Mouse (Mus musculus): ENCODE data around the gene Ankrd40. TPM values are rescaled to one million over a fixed set of nuclear protein-coding genes. Genes with fewer than 3 reads are reported as not detected.

The Ankrd40 gene
- polyA plus RNA-seq, 1 experiment = 83.8 TPM

DNA sequence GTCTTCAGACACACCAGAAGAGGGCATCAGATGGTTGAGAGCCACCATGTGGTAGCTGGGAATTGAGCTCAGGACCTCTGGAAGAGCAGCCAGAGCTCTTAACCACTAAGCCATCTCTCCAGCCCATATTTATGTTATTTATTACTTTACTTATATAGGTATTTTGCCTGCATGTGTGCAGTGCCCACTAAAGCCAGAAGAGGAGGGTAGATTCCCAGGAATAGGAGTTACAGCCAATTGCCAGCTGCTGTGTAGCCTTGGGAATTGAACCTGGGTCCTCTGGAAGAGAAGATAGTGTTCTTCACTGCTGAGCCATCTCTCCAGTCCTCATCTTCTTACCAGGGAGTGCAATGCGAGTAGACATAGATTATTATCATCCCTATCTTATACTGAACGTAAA lies 22.0 kb downstream of the Ankrd40 start:
- Histone ChIP-seq H3K4me3 (ENCODE audit: insufficient read depth, low read length) (no peak overlapping the region), H3K27ac (ENCODE audit: insufficient read depth, low read length) (no peak overlapping the region), H3K4me1 (ENCODE audit: control insufficient read depth, insufficient read depth, low read length) (peaks cover 12% of the 10 kb centered on the region)
- TF ChIP-seq CTCF (IDR thresholded peaks at IDR 0.05; ENCODE audit: borderline replicate concordance, insufficient read depth, low read length) (no peak), POLR2A (IDR thresholded peaks at IDR 0.05; ENCODE audit: low read depth, low read length) (no peak)

DNA sequence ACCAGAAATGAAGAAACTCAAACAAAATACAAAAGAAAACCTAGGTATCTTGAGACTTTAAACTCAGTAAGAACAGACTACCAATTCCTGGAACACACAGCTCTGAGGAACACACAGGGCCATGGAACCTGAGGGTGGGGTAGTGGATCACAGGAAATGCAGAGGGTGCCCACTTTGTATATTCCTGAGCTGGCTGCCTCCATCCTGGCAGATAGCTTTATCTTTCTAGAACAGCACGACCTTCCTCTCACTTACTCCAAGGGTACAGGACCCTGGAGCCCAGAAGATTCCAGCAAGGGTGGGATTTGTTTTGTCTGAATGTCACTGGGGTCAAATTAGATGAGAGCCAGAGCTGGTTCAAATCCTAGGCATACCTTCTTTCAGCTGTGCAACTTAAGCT lies 22.5 kb downstream of the Ankrd40 start:
- Histone ChIP-seq H3K27ac (ENCODE audit: insufficient read depth, low read length) (no peak overlapping the region), H3K4me3 (ENCODE audit: insufficient read depth, low read length) (no peak overlapping the region), H3K4me1 (ENCODE audit: control insufficient read depth, insufficient read depth, low read length) (peaks cover 14% of the 10 kb centered on the region)
- no peak for TF ChIP-seq CTCF (IDR thresholded peaks at IDR 0.05; ENCODE audit: borderline replicate concordance, insufficient read depth, low read length)
- TF ChIP-seq POLR2A (IDR thresholded peaks at IDR 0.05; ENCODE audit: low read depth, low read length) = no peak

DNA sequence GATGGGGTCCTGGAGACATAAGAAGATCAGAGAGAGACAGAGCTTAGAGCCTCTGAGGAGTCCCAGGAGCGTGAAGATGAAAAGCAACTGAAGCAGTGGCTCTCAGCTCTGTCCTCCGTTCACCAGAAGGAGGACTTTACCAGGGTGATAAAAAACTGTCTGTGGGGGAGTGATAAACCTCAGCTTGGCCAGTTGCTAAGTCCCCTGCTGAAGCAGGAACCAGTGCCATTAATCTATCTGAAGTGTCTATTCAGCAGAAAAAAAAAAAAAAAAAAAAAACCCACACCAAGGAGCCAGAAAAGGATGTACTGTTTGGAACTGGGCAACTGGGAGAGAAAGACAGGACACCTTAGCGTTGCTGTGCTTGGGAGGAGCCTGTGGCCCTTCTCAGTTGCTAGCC lies 23.3 kb downstream of the Ankrd40 start:
- Histone ChIP-seq H3K27ac (ENCODE audit: insufficient read depth, low read length) (no peak overlapping the region), H3K4me3 (ENCODE audit: insufficient read depth, low read length) (no peak overlapping the region), H3K4me1 (ENCODE audit: control insufficient read depth, insufficient read depth, low read length) (peaks cover 13% of the 10 kb centered on the region)
- no peak for TF ChIP-seq POLR2A (IDR thresholded peaks at IDR 0.05; ENCODE audit: low read depth, low read length)

DNA sequence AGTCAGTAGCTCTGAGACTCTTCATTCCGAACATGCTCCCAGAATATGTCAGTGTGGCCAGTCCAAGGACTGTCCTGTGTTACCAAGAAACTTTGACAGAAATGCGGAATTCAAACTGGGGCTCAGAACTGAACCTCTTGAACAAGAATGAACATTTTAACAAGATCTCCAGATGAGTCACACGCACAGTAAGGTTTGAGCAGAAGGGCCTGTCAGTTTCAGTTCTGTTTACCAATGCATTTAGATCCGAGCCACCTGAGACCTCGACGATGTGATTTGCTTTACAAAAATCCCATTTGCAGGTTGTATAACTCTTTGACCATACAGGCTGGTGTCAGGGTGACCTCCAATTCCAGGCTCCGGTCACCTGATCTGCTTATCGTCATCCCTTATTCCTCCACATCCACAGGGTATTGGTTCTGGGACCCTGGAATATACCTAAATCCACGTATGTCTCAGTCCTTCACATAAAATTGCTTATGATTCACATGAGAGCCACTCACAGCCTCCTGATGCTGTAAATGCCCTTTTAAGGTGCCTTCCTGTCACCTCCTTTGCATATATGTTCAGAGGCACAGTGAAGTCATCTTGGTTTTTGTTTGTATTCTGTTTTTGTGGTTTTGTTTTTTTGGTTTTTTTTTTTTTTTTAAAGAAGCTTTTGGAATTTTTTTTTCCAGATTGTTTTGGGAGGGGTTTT lies 27.9 kb downstream of the Ankrd40 start:
- no peak for TF ChIP-seq POLR2A (IDR thresholded peaks at IDR 0.05; ENCODE audit: low read depth, low read length)
- TF ChIP-seq CTCF (IDR thresholded peaks at IDR 0.05; ENCODE audit: borderline replicate concordance, insufficient read depth, low read length) = no peak
- H3K4me1 ChIP-seq (ENCODE audit: control insufficient read depth, insufficient read depth, low read length) = peaks cover 6% of the 10 kb centered on the region
- H3K27ac ChIP-seq (ENCODE audit: insufficient read depth, low read length) = no peak overlapping the region
- no peak overlapping the region for H3K4me3 ChIP-seq (ENCODE audit: insufficient read depth, low read length)

DNA sequence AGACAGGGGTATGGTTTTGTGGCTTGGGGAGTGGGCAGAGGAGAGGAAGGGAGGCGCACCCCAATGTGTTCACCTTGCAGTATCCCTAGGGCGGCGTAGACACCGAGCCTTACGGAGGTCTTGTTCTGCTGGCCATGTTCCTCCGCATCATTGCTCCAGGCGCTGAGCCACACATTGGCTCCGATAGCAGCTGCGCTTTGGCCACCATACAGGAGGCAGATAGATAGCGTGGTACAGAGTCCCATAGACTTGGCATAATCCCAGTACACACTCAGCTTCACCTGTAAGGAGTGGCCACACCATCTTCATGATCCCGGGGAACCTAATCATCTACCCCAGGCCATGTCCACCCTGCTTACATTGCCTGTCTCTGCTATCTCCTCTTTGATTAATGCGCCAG lies 31.4 kb downstream of the Ankrd40 start:
- peaks cover 6% of the 10 kb centered on the region for H3K4me1 ChIP-seq (ENCODE audit: control insufficient read depth, insufficient read depth, low read length)
- no peak overlapping the region for H3K27ac ChIP-seq (ENCODE audit: insufficient read depth, low read length)
- no peak overlapping the region for H3K4me3 ChIP-seq (ENCODE audit: insufficient read depth, low read length)
- TF ChIP-seq CTCF (IDR thresholded peaks at IDR 0.05; ENCODE audit: borderline replicate concordance, insufficient read depth, low read length) (no peak), POLR2A (IDR thresholded peaks at IDR 0.05; ENCODE audit: low read depth, low read length) (no peak)

DNA sequence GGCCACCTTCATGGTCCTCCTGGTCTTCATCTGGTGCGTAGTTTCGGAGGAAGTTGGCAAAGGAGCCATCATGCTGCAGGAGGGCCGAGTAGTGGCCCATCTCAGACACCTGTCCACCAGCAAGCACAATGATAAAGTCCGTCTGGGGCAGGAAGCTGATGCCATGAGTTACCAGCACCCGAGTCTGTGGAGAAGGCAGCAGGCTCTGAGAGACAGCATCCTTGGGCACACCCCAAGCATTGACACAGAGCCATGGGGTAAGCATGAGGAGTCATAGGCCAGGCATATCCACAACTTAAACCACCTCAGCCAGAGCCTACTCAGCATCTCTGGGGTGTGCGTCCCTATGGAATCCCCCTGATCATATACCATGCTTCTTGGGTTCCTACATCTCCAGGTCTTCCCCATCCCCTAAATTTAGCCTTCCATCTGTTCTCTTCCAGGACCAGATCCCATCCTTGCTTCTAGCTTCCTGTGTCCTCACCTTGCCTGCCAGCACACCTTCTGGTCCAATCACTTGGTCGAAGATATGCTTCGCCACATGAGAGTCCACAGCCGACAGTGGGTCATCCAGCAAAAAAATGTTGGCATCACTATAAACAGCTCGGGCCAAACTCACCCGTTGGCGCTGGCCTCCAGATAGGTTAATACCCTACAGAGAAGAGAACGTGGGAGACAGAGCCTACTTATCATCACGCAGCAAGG lies 33.5 kb downstream of the Ankrd40 start:
- TF ChIP-seq CTCF (IDR thresholded peaks at IDR 0.05; ENCODE audit: borderline replicate concordance, insufficient read depth, low read length) (no peak), POLR2A (IDR thresholded peaks at IDR 0.05; ENCODE audit: low read depth, low read length) (no peak)
- H3K4me3 ChIP-seq (ENCODE audit: insufficient read depth, low read length) = no peak overlapping the region
- H3K27ac ChIP-seq (ENCODE audit: insufficient read depth, low read length) = no peak overlapping the region
- H3K4me1 ChIP-seq (ENCODE audit: control insufficient read depth, insufficient read depth, low read length) = no peaks in the 10 kb centered on the region

DNA sequence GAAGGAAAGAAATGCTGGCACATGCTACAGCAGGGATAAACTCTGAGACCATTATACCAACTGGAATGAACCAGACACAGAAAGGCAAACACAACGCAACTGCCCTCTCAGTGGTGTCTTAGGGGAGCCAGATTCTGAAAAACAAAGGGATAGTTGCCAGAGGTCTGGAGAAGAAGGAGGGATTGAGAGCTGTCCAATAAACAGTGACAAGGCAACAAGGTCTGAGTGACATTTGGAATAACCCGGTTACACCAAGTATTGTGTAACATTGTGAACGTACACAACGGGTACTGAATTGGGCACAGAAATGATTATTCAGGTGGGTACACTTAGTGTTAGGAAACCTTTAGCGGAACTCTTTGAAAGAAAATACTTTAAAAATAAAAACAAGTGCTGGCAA lies 34.3 kb downstream of the Ankrd40 start:
- Histone ChIP-seq H3K4me3 (ENCODE audit: insufficient read depth, low read length) (no peak overlapping the region), H3K27ac (ENCODE audit: insufficient read depth, low read length) (no peak overlapping the region), H3K4me1 (ENCODE audit: control insufficient read depth, insufficient read depth, low read length) (no peaks in the 10 kb centered on the region)
- no peak for TF ChIP-seq CTCF (IDR thresholded peaks at IDR 0.05; ENCODE audit: borderline replicate concordance, insufficient read depth, low read length)
- no peak for TF ChIP-seq POLR2A (IDR thresholded peaks at IDR 0.05; ENCODE audit: low read depth, low read length)

DNA sequence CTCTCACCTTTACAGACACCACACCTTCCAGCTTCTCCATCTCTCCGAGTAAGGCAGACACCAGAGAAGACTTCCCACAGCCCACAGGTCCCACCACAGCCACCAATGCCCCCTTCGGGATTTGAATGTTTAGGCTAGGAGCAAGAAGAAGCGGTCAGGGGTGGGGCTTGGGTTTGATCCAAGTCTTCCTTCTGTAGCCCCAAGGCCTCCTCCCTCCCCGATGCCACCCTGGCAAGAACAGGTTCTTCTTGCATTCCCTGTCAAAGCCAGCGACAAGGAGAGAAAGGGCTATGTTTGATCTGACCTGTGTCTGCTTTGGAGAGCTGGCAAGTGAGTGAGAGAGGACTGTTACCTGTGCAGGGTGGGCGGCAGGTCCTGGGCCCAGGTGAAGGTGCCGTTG lies 35.9 kb downstream of the Ankrd40 start:
- H3K4me3 ChIP-seq (ENCODE audit: insufficient read depth, low read length) = no peak overlapping the region
- no peak for TF ChIP-seq CTCF (IDR thresholded peaks at IDR 0.05; ENCODE audit: borderline replicate concordance, insufficient read depth, low read length)
- TF ChIP-seq POLR2A (IDR thresholded peaks at IDR 0.05; ENCODE audit: low read depth, low read length) = no peak
- H3K4me1 ChIP-seq (ENCODE audit: control insufficient read depth, insufficient read depth, low read length) = no peaks in the 10 kb centered on the region
- H3K27ac ChIP-seq (ENCODE audit: insufficient read depth, low read length) = no peak overlapping the region

DNA sequence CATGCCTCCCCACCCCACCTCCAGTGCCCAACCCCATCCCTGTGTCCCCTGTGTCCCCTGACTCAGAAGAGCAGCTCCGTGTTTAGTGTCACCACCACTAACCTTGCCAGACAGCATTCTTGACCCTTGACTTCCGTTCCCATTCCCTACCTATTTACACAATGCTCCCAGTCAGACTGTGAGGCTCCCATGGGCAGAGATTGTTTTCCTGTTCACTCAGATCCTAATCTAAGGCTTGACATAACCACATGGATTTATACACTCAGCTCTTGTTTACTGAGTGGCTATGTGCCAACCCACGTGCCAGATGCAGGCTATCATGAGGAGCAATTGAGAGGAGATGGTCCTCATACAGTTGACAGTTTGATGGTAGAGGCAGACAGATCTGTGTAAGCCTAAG lies 37.5 kb downstream of the Ankrd40 start:
- no peak for TF ChIP-seq POLR2A (IDR thresholded peaks at IDR 0.05; ENCODE audit: low read depth, low read length)
- no peaks in the 10 kb centered on the region for H3K4me1 ChIP-seq (ENCODE audit: control insufficient read depth, insufficient read depth, low read length)
- H3K4me3 ChIP-seq (ENCODE audit: insufficient read depth, low read length) = no peak overlapping the region
- no peak overlapping the region for H3K27ac ChIP-seq (ENCODE audit: insufficient read depth, low read length)

DNA sequence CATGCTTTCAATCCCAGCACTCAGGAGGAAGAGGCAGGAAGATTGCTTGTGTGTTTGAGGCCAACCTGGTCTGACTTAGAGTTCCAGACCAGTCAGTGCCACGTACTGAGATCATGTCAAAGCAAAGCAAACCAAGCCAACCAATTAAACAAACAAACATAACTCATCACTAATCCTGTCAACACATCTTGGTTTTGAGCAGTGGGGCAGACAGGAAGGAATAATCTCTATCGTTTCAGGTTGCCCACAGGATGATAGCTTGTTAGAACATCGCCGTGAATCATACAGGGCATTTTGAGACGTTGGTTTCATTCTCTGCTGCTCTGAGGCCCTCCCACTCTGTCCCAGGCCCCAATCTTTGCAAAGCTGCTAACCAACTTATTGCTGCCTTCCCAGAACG lies 42.2 kb downstream of the Ankrd40 start:
- Histone ChIP-seq H3K4me3 (ENCODE audit: insufficient read depth, low read length) (no peak overlapping the region), H3K4me1 (ENCODE audit: control insufficient read depth, insufficient read depth, low read length) (peaks cover 6% of the 10 kb centered on the region; the same call in 1 of the 2 replicates), H3K27ac (ENCODE audit: insufficient read depth, low read length) (no peak overlapping the region)
- TF ChIP-seq CTCF (IDR thresholded peaks at IDR 0.05; ENCODE audit: borderline replicate concordance, insufficient read depth, low read length) (no peak), POLR2A (IDR thresholded peaks at IDR 0.05; ENCODE audit: low read depth, low read length) (no peak)
